ENCODE assay signal across 14 mouse cellular contexts in genomic region chr2:17364971-17365548, GRCm38 (mm10).
DNase-seq lines count a peak whose midpoint lies in the region; ATAC-seq and TF ChIP-seq lines count a peak whose summit lies in the region.
"Had no signal": no experiment of that assay in that cellular context is flagged by ENCODE, and none has a peak within 500 bp of the region (broad histone marks: within the 10 kb centered on the region; RNA-seq: fewer than 3 reads in every experiment).

No protein-coding gene starts in this region.

- peak overlapping the region; percentile 63; the same call in 1 of the 2 replicates for H3K27ac ChIP-seq in kidney, embryonic 14.5 days (ENCODE audit: low read depth, low read length)
- H3K27ac ChIP-seq in cerebellum, adult 2 months (ENCODE audit: insufficient read depth, low read length), result no peak overlapping the region
- H3K27ac ChIP-seq: hindbrain, embryonic 15.5 days; layer of hippocampus, adult 2 months had no signal

- H3K4me2 ChIP-seq in kidney, embryonic 14.5 days (replicated peaks; ENCODE audit: low read depth, low read length), result no peak overlapping the region
- H3K4me2 ChIP-seq: hindbrain, embryonic 15.5 days had no signal

- ATAC-seq in kidney, embryonic 14.5 days (ENCODE audit: low FRiP score, low TSS enrichment), result no peak
- ATAC-seq in inflammation-experienced regulatory T-cells, adult 6 months, result peak; percentile 53
- ATAC-seq: forebrain, embryonic 16.5 days had no signal

- no peak overlapping the region for H3K4me3 ChIP-seq in kidney, embryonic 14.5 days (ENCODE audit: low read length)
- no peak overlapping the region for H3K4me3 ChIP-seq in cerebellum, adult 2 months (replicated peaks; ENCODE audit: insufficient read depth, low read depth, low read length)
- H3K4me3 ChIP-seq: hindbrain, embryonic 15.5 days; layer of hippocampus, adult 2 months had no signal

- no peaks in the 10 kb centered on the region for H3K9me3 ChIP-seq in kidney, embryonic 14.5 days (ENCODE audit: control insufficient read depth, low read length)
- H3K9me3 ChIP-seq: hindbrain, embryonic 15.5 days had no signal

- WGBS in kidney, embryonic 14.5 days, result 48% methylated on average over 6 of the region's 6 CpGs
- 82% methylated on average over 6 of the region's 6 CpGs for WGBS in cerebellum, adult 2 months

- H3K27me3 ChIP-seq in kidney, embryonic 14.5 days (ENCODE audit: control insufficient read depth, insufficient read depth, low read length), result no peaks in the 10 kb centered on the region
- no peaks in the 10 kb centered on the region for H3K27me3 ChIP-seq in cerebellum, adult 2 months (ENCODE audit: control insufficient read depth, insufficient read depth, low read length)
- H3K27me3 ChIP-seq: hindbrain, embryonic 15.5 days had no signal

- no peak for TF ChIP-seq CTCF in cerebellum, adult 2 months (IDR thresholded peaks at IDR 0.05; ENCODE audit: borderline replicate concordance, insufficient read depth, low read depth, low read length)

- H3K9ac ChIP-seq in kidney, embryonic 14.5 days (ENCODE audit: low read depth, low read length), result no peak overlapping the region
- H3K9ac ChIP-seq: hindbrain, embryonic 15.5 days had no signal

- no peak for TF ChIP-seq POLR2A in cerebellum, adult 2 months (IDR thresholded peaks at IDR 0.05; ENCODE audit: borderline replicate concordance, insufficient read depth, low read length)

- DNase-seq in kidney, adult 9 months, result no peak
- DNase-seq in CD4-positive, CD25-positive, alpha-beta regulatory T cell, adult 2 months (ENCODE audit: low read depth, low spot score), result peak; percentile 12
- peak; percentile 23 to 61 for DNase-seq in thymus, adult 18-20 months
- no peak for DNase-seq in cerebellum, adult 2 months
- DNase-seq in urinary bladder, adult 18-20 months (ENCODE audit: low spot score in 2 of 2), result no peak
- no peak for DNase-seq in adrenal gland, postnatal 4 days (ENCODE audit: low spot score in 2 of 2)
- DNase-seq: cerebellum, adult 8-10 months; heart, adult 11 months; lung, postnatal 14 days had no signal

- peaks cover 8% of the 10 kb centered on the region for H3K4me1 ChIP-seq in kidney, embryonic 14.5 days (ENCODE audit: control insufficient read depth, insufficient read depth, low read length)
- no peaks in the 10 kb centered on the region for H3K4me1 ChIP-seq in cerebellum, adult 2 months (ENCODE audit: control insufficient read depth, insufficient read depth, low read length)
- H3K4me1 ChIP-seq: hindbrain, embryonic 15.5 days had no signal

- H3K36me3 ChIP-seq in kidney, embryonic 14.5 days (ENCODE audit: control insufficient read depth, insufficient read depth, low read length), result no peaks in the 10 kb centered on the region
- H3K36me3 ChIP-seq: hindbrain, embryonic 15.5 days had no signal

Comparison
In these comparisons a context has a peak if more than half of its experiments do, and no peak if none do; other contexts are left out.
1. DNase-seq: peak in CD4-positive, CD25-positive, alpha-beta regulatory T cell, adult 2 months (single experiment) and thymus, adult 18-20 months (2 of 2); none in kidney, adult 9 months (single experiment), cerebellum, adult 2 months (0 of 2), urinary bladder, adult 18-20 months (0 of 2) and adrenal gland, postnatal 4 days (0 of 2).